Mouse (Mus musculus) E14TG2a.4 (cell line): ENCODE measurements around the gene Ttc39a.

Source experiments
- CTCF ChIP-seq: conservative IDR thresholded peaks from 2 replicates; pipeline ENCODE4 v1.5.1; 2014; ENCODE audit warnings: low read length
- NANOG ChIP-seq: IDR thresholded peaks from 2 replicates; pipeline ENCODE4 v1.6.1; 2014; ENCODE audit warnings: borderline replicate concordance, low read length, mixed read lengths

- TF ChIP-seq CTCF (no peak), NANOG (no peak)
These were observed 16.0 kb downstream of the Ttc39a start for GRCm38 (mm10) chr4:109422436-109422835.
